Mouse (Mus musculus): Measurements from ENCODE around the gene Epsti1.

DNA sequence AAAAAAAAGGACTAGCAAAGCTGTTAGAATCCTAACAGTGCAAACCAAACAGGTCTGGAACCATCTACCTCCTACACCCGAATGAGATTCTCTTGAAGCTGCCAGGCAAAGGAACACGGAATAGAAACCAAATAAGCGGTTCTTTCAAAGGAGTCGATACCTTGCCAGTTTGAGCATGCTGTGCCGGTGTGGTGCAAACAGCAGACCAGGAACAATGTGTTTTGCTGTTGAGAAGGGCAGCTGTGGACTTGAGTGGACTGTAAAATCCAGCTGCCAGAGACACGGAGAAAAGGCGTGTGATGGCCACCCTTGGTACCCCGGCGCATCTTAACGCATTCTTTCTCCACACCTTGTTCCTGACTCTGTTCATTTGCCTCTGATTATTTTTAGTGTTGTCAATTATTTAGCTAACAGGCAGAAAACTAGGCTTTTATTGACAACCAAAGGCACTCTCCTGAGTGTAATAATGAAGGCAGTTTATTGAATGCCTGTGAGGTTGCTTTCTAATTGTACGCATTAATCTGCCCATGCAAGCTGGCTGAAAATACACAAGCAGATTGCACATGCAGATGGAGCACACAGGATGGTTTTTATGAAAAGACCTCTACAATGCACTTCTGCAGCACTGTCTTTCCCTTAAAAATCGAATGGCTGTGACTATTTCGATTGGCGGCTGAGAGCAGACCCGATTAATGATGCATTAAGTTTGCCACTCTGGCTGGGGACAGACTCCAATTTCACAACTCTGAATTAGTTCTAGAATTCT lies 38.9 kb downstream of the Epsti1 start:
- TF ChIP-seq GATA1 (IDR thresholded peaks at IDR 0.05; ENCODE audit: low read length) (no peak), TAL1 (IDR thresholded peaks at IDR 0.05; ENCODE audit: low read length) (no peak)

Data from erythroblast, embryonic 14.5 days (primary cell).